Mouse (Mus musculus): ENCODE data around the gene Cep128. TPM values are rescaled to one million over a fixed set of nuclear protein-coding genes. Genes with fewer than 3 reads are reported as not detected.

Cep128 gene
- polyA plus RNA-seq, 1 experiment from 2014 or later, result 9.3 TPM

GRCm38 (mm10) chr12:91056885-91057284 is 327.3 kb downstream of the Cep128 start:
- Histone ChIP-seq H3K27me3 (replicated peaks; ENCODE audit: control insufficient read depth, insufficient read depth, low read length) (no peaks in the 10 kb centered on the region), H3K9ac (ENCODE audit: low read length) (no peak overlapping the region), H3K4me3 (ENCODE audit: low read depth, low read length) (no peak overlapping the region), H3K9me3 (ENCODE audit: control insufficient read depth, low read length) (no peaks in the 10 kb centered on the region), H3K4me1 (replicated peaks; ENCODE audit: control insufficient read depth, insufficient read depth, low read length) (no peaks in the 10 kb centered on the region), H3K36me3 (ENCODE audit: control insufficient read depth, insufficient read depth, low read length) (no peaks in the 10 kb centered on the region), H3K4me2 (ENCODE audit: low read length) (no peak overlapping the region), H3K27ac (ENCODE audit: low read depth) (no peak overlapping the region)
- WGBS, result 89% methylated on average over 10 of the region's 10 CpGs
- no peak for ATAC-seq (replicated peaks; ENCODE audit: low FRiP score, low TSS enrichment, low read depth)
- DNase-seq (ENCODE audit: low spot score), result no peak

- Histone ChIP-seq H3K4me1 (replicated peaks; ENCODE audit: control insufficient read depth, insufficient read depth, low read length) (no peaks in the 10 kb centered on the region), H3K4me3 (ENCODE audit: low read depth, low read length) (no peak overlapping the region), H3K4me2 (ENCODE audit: low read length) (no peak overlapping the region), H3K36me3 (ENCODE audit: control insufficient read depth, insufficient read depth, low read length) (no peaks in the 10 kb centered on the region), H3K9me3 (ENCODE audit: control insufficient read depth, low read length) (no peaks in the 10 kb centered on the region), H3K9ac (ENCODE audit: low read length) (no peak overlapping the region), H3K27me3 (replicated peaks; ENCODE audit: control insufficient read depth, insufficient read depth, low read length) (no peaks in the 10 kb centered on the region), H3K27ac (ENCODE audit: low read depth) (no peak overlapping the region)
- no peak for DNase-seq (ENCODE audit: low spot score)
- no peak for ATAC-seq (replicated peaks; ENCODE audit: low FRiP score, low TSS enrichment, low read depth)
- WGBS, result 93% methylated on average over 3 of the region's 3 CpGs
Observed at GRCm38 (mm10) chr12:91052301-91052700, 331.9 kb downstream of the Cep128 start.

DNA sequence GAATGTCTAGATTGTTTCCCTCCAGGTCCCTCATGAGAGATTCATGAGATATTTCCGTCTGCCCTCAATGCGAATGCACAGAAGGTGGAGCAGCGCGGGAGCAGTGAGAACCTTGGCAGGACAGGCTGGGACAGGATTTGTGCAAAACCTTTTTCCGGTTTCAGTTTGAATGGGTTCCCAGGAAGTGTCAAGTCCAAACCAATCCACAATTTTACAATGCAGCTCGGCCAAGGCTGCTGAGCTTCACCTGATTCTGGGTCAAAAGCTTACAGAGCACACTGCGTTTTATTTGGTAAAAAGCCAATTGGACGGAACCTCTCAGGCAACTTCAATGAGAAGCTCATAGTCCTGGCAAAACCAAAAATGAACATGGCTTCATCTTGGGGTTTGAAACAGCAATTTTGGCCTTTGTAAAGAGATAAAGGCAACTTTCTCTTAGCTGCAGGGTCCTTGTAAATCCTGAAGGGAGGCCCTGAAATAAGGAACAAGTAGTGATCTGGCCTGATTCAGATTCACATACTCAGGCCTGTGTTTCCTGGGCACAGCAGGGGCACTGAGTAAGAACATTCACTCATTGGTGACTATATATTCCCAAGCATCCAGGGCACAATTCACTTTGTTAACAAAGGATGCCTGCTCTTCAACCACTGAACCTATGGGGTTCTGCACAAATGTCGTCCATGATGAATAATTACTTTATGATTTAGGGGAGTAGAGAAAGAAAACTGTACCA is 333.4 kb downstream of the Cep128 start:
- Histone ChIP-seq H3K9me3 (ENCODE audit: control insufficient read depth, low read length) (no peaks in the 10 kb centered on the region), H3K4me2 (ENCODE audit: low read length) (no peak overlapping the region), H3K4me3 (ENCODE audit: low read depth, low read length) (no peak overlapping the region), H3K36me3 (ENCODE audit: control insufficient read depth, insufficient read depth, low read length) (no peaks in the 10 kb centered on the region), H3K27me3 (replicated peaks; ENCODE audit: control insufficient read depth, insufficient read depth, low read length) (no peaks in the 10 kb centered on the region), H3K9ac (ENCODE audit: low read length) (no peak overlapping the region), H3K27ac (ENCODE audit: low read depth) (no peak overlapping the region), H3K4me1 (replicated peaks; ENCODE audit: control insufficient read depth, insufficient read depth, low read length) (no peaks in the 10 kb centered on the region)
- ATAC-seq (replicated peaks; ENCODE audit: low FRiP score, low TSS enrichment, low read depth), result no peak
- no peak for DNase-seq (ENCODE audit: low spot score)
- 88% methylated on average over 9 of the region's 9 CpGs for WGBS

- Histone ChIP-seq H3K4me3 (ENCODE audit: low read depth, low read length) (no peak overlapping the region), H3K36me3 (ENCODE audit: control insufficient read depth, insufficient read depth, low read length) (no peaks in the 10 kb centered on the region), H3K4me2 (ENCODE audit: low read length) (no peak overlapping the region), H3K9me3 (ENCODE audit: control insufficient read depth, low read length) (no peaks in the 10 kb centered on the region), H3K27me3 (replicated peaks; ENCODE audit: control insufficient read depth, insufficient read depth, low read length) (no peaks in the 10 kb centered on the region), H3K9ac (ENCODE audit: low read length) (no peak overlapping the region), H3K27ac (ENCODE audit: low read depth) (no peak overlapping the region), H3K4me1 (replicated peaks; ENCODE audit: control insufficient read depth, insufficient read depth, low read length) (no peaks in the 10 kb centered on the region)
- ATAC-seq (replicated peaks; ENCODE audit: low FRiP score, low TSS enrichment, low read depth), result no peak
- DNase-seq (ENCODE audit: low spot score), result no peak
- WGBS, result 71% methylated on average over 4 of the region's 4 CpGs
Observed at GRCm38 (mm10) chr12:91041363-91041762, 342.8 kb downstream of the Cep128 start.

- Histone ChIP-seq H3K9ac (ENCODE audit: low read length) (no peak overlapping the region), H3K4me3 (ENCODE audit: low read depth, low read length) (no peak overlapping the region), H3K9me3 (ENCODE audit: control insufficient read depth, low read length) (no peaks in the 10 kb centered on the region), H3K4me1 (replicated peaks; ENCODE audit: control insufficient read depth, insufficient read depth, low read length) (no peaks in the 10 kb centered on the region), H3K27ac (ENCODE audit: low read depth) (no peak overlapping the region), H3K4me2 (ENCODE audit: low read length) (no peak overlapping the region), H3K36me3 (ENCODE audit: control insufficient read depth, insufficient read depth, low read length) (no peaks in the 10 kb centered on the region), H3K27me3 (replicated peaks; ENCODE audit: control insufficient read depth, insufficient read depth, low read length) (no peaks in the 10 kb centered on the region)
- WGBS, result 88% methylated on average over 7 of the region's 7 CpGs
- no peak for ATAC-seq (replicated peaks; ENCODE audit: low FRiP score, low TSS enrichment, low read depth)
- DNase-seq (ENCODE audit: low spot score), result no peak
Observed at GRCm38 (mm10) chr12:91040267-91040905, 343.8 kb downstream of the Cep128 start.

- Histone ChIP-seq H3K27me3 (replicated peaks; ENCODE audit: control insufficient read depth, insufficient read depth, low read length) (no peaks in the 10 kb centered on the region), H3K4me1 (replicated peaks; ENCODE audit: control insufficient read depth, insufficient read depth, low read length) (no peaks in the 10 kb centered on the region; the same call in 1 of the 2 replicates), H3K4me3 (ENCODE audit: low read depth, low read length) (no peak overlapping the region), H3K9me3 (ENCODE audit: control insufficient read depth, low read length) (no peaks in the 10 kb centered on the region), H3K36me3 (ENCODE audit: control insufficient read depth, insufficient read depth, low read length) (no peaks in the 10 kb centered on the region), H3K9ac (ENCODE audit: low read length) (no peak overlapping the region), H3K27ac (ENCODE audit: low read depth) (no peak overlapping the region), H3K4me2 (ENCODE audit: low read length) (no peak overlapping the region)
- 44% methylated on average over 5 of the region's 5 CpGs for WGBS
- DNase-seq (ENCODE audit: low spot score) (no peak), ATAC-seq (replicated peaks; ENCODE audit: low FRiP score, low TSS enrichment, low read depth) (no peak)
Observed at GRCm38 (mm10) chr12:91029116-91029515, 355.1 kb downstream of the Cep128 start.

DNA sequence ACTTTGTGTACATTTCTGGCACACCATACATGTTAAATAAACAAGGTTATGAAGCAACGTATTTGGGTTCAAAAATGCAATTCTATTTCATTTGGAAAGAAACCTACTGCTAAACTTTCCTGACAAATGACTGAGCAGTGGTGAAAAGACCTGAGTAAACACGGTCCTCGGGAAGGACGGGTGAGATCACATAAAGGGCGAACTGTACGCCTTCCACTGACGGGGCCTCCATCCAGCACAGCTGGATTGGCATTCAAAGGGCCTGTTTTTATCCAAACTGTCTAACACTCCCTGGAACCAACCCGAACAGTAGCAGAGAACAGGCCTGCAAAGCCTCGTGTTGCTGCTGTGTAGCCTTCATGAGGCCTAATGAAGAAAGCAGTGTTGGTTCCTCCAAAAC is 356.5 kb downstream of the Cep128 start:
- Histone ChIP-seq H3K9me3 (ENCODE audit: control insufficient read depth, low read length) (no peaks in the 10 kb centered on the region), H3K9ac (ENCODE audit: low read length) (no peak overlapping the region), H3K27ac (ENCODE audit: low read depth) (0 out of 2 replicates have a peak overlapping the region, but pooled peaks have one; percentile 11), H3K4me1 (replicated peaks; ENCODE audit: control insufficient read depth, insufficient read depth, low read length) (no peaks in the 10 kb centered on the region; the same call in 1 of the 2 replicates), H3K4me3 (ENCODE audit: low read depth, low read length) (no peak overlapping the region), H3K4me2 (ENCODE audit: low read length) (no peak overlapping the region), H3K36me3 (ENCODE audit: control insufficient read depth, insufficient read depth, low read length) (no peaks in the 10 kb centered on the region), H3K27me3 (replicated peaks; ENCODE audit: control insufficient read depth, insufficient read depth, low read length) (no peaks in the 10 kb centered on the region)
- ATAC-seq (replicated peaks; ENCODE audit: low FRiP score, low TSS enrichment, low read depth), result no peak
- no peak for DNase-seq (ENCODE audit: low spot score)
- 52% methylated on average over 9 of the region's 9 CpGs for WGBS

DNA sequence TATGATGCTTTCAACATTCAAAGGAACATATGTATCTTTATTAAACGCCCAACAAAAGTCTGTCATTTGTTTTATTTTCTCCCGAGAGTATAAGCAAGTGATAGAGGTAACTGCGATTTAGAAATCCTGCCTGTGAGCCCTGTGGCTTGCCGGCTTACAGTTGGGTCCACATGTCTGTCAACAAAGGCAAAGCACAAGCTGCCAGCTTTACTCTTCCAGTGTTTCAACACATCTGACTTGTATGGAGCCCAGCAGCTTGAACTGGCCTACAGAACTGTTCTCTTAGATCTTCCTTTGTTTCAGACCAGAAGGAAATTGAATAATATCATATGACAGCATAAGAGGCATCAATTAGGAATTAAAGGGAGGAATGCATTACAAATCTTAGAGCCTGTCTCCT is 357.1 kb downstream of the Cep128 start:
- 78% methylated on average over 4 of the region's 4 CpGs for WGBS

DNA sequence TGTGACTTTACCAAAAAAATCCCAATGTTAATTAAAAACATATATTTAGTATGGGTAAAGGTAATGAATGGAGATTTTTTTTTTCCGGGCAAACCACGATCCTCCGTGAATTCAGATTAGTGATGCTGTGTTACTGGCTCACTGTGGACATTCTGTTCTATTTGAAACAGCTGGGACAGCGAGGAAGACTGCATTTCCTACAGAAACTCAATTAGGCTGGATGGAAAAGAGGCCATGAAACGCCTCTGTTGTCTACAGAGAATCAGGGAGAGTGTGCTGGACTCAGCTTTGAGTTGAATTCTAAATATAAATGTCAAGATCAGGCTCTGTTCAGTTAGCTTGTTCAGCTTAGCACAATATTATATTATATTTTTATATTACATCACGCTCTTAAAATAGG is 369.1 kb downstream of the Cep128 start:
- ATAC-seq (replicated peaks; ENCODE audit: low FRiP score, low TSS enrichment, low read depth), result no peak
- H3K27me3 ChIP-seq (replicated peaks; ENCODE audit: control insufficient read depth, insufficient read depth, low read length), result no peaks in the 10 kb centered on the region
- H3K9me3 ChIP-seq (ENCODE audit: control insufficient read depth, low read length), result no peaks in the 10 kb centered on the region
- no peak for DNase-seq (ENCODE audit: low spot score)
- 82% methylated on average over 6 of the region's 6 CpGs for WGBS
- H3K9ac ChIP-seq (ENCODE audit: low read length), result no peak overlapping the region
- H3K4me2 ChIP-seq (ENCODE audit: low read length), result no peak overlapping the region
- H3K4me3 ChIP-seq (ENCODE audit: low read depth, low read length), result no peak overlapping the region
- no peaks in the 10 kb centered on the region for H3K4me1 ChIP-seq (replicated peaks; ENCODE audit: control insufficient read depth, insufficient read depth, low read length)
- H3K36me3 ChIP-seq (ENCODE audit: control insufficient read depth, insufficient read depth, low read length), result no peaks in the 10 kb centered on the region
- no peak overlapping the region for H3K27ac ChIP-seq (ENCODE audit: low read depth)

More for the DNA sequence above, 357.1 kb downstream of the Cep128 start:
- no peaks in the 10 kb centered on the region for H3K9me3 ChIP-seq (ENCODE audit: control insufficient read depth, low read length)
- H3K4me2 ChIP-seq (ENCODE audit: low read length), result no peak overlapping the region
- H3K4me3 ChIP-seq (ENCODE audit: low read depth, low read length), result no peak overlapping the region
- H3K27ac ChIP-seq (ENCODE audit: low read depth), result no peak overlapping the region
- no peaks in the 10 kb centered on the region for H3K27me3 ChIP-seq (replicated peaks; ENCODE audit: control insufficient read depth, insufficient read depth, low read length)
- no peaks in the 10 kb centered on the region; the same call in 1 of the 2 replicates for H3K4me1 ChIP-seq (replicated peaks; ENCODE audit: control insufficient read depth, insufficient read depth, low read length)
- ATAC-seq (replicated peaks; ENCODE audit: low FRiP score, low TSS enrichment, low read depth) (no peak), DNase-seq (ENCODE audit: low spot score) (no peak)
- H3K9ac ChIP-seq (ENCODE audit: low read length), result no peak overlapping the region
- no peaks in the 10 kb centered on the region for H3K36me3 ChIP-seq (ENCODE audit: control insufficient read depth, insufficient read depth, low read length)

Data from intestine, embryonic 14.5 days (tissue).